Mouse (Mus musculus) brain, embryonic 14.5 days (tissue): ENCODE results near the gene Rac3. TPM values are rescaled to one million over a fixed set of nuclear protein-coding genes. Genes with fewer than 3 reads are reported as not detected.

Experiments
- DNase-seq: peaks from one replicate; pipeline ENCODE4 v3.0.0-alpha.2; 2011; ENCODE audit warnings: low read depth
- CTCF ChIP-seq: fragments of 200-500 bp; IDR thresholded peaks from 2 replicates; pipeline ENCODE4 v1.5.1; 2012; ENCODE audit warnings: inconsistent platforms, mild to moderate bottlenecking, moderate library complexity, borderline replicate concordance; ENCODE audit not compliant: insufficient read depth, insufficient read length; ENCODE audit errors: extremely low read depth
- POLR2A ChIP-seq: fragments of 200-500 bp; IDR thresholded peaks from 2 replicates; pipeline ENCODE4 v1.6.1; 2012; ENCODE audit warnings: mild to moderate bottlenecking, inconsistent platforms, borderline replicate concordance; ENCODE audit not compliant: poor library complexity, insufficient read depth, insufficient read length, severe bottlenecking; ENCODE audit errors: extremely low read depth
- polyA plus RNA-seq: library from polyadenylated mRNA; depleted of rRNA; stranded (reverse); fragments of >200 nt; gene quantifications from 2 replicates; pipeline ENCODE4 v1.2.3, GENCODE M21; 2012; rRNA removed

Gene Rac3
- polyA plus RNA-seq, 1 experiment, result 438 TPM

DNA sequence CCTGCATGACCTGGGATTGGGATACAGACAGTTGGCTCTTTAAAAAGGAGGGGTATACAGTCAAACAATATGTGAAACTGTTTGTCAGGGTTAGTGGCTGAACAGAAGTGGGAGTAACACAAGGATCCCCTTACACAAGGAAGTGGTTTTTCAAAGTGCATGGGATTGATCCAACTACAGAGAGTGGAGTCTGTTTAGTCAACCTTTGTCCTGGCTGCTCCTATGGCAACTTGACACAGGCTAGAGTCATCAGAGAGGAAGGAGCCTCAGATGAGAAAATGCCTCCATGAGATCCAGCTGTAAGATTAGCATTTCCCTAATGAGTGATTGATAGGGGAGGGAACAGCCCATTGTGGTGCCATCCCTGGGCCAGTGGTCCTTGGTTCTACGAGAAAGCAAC is 46.9 kb downstream of the Rac3 start:
- TF ChIP-seq CTCF, result no peak
- TF ChIP-seq POLR2A, result no peak
- DNase-seq, result no peak

- no peak for TF ChIP-seq CTCF
- no peak for DNase-seq
Observed at GRCm38 (mm10) chr11:120772749-120773148, 51.5 kb downstream of the Rac3 start.

Other genes with a start within 250 kb of the Rac3 start
- 96.3 and 107 TPM in 2 replicates for gene Mrpl12, start 236.9 kb upstream of the Rac3 start, polyA plus RNA-seq
- gene Slc25a10, start 229.6 kb upstream of the Rac3 start, polyA plus RNA-seq, result 40.6 and 57.3 TPM in 2 replicates
- 0.32 and 0.36 TPM in 2 replicates for gene Gcgr, start 190.8 kb upstream of the Rac3 start, polyA plus RNA-seq
- 204 and 253 TPM in 2 replicates for gene Mcrip1, start 171.7 kb upstream of the Rac3 start, polyA plus RNA-seq
- gene Ppp1r27, start 170.3 kb upstream of the Rac3 start, polyA plus RNA-seq, result not detected in 2 replicates
- 162 and 206 TPM in 2 replicates for gene P4hb, start 148.2 kb upstream of the Rac3 start, polyA plus RNA-seq
- gene Arhgdia, start 139.8 kb upstream of the Rac3 start, polyA plus RNA-seq, result 540 and 581 TPM in 2 replicates
- 86.8 and 89.7 TPM in 2 replicates for gene Alyref, start 123.1 kb upstream of the Rac3 start, polyA plus RNA-seq
- gene Anapc11, start 123.0 kb upstream of the Rac3 start, polyA plus RNA-seq, result 175 and 222 TPM in 2 replicates
- gene Npb, start 113.0 kb upstream of the Rac3 start, polyA plus RNA-seq, result 0.29 and 0.45 TPM in 2 replicates
- gene Pcyt2, start 103.5 kb upstream of the Rac3 start, polyA plus RNA-seq, result 229 and 307 TPM in 2 replicates
- gene Sirt7, start 96.2 kb upstream of the Rac3 start, polyA plus RNA-seq, result 59.4 and 85.8 TPM in 2 replicates
- gene Mafg, start 87.9 kb upstream of the Rac3 start, polyA plus RNA-seq, result 57.4 and 57.6 TPM in 2 replicates
- gene Pycr1, start 77.7 kb upstream of the Rac3 start, polyA plus RNA-seq, result 19.9 and 26.8 TPM in 2 replicates
- gene Myadml2, start 73.3 kb upstream of the Rac3 start, polyA plus RNA-seq, result 0.35 and 0.51 TPM in 2 replicates
- 1.7 and 2.7 TPM in 2 replicates for gene Notum, start 60.3 kb upstream of the Rac3 start, polyA plus RNA-seq
- 83.0 and 90.3 TPM in 2 replicates for gene Aspscr1, start 48.5 kb upstream of the Rac3 start, polyA plus RNA-seq
- gene Cenpx, start 7.7 kb upstream of the Rac3 start, polyA plus RNA-seq, result 59.7 and 89.6 TPM in 2 replicates
- gene Lrrc45, start 7.5 kb upstream of the Rac3 start, polyA plus RNA-seq, result 97.6 and 128 TPM in 2 replicates
- 8.6 and 11.8 TPM in 2 replicates for gene Dcxr, start 5.8 kb downstream of the Rac3 start, polyA plus RNA-seq
- 0.53 and 0.66 TPM in 2 replicates for gene Cbr2, start 10.6 kb downstream of the Rac3 start, polyA plus RNA-seq
- 0.76 and 1.9 TPM in 2 replicates for gene Hmga1b, start 41.3 kb downstream of the Rac3 start, polyA plus RNA-seq
- 117 and 119 TPM in 2 replicates for gene Rfng, start 62.7 kb downstream of the Rac3 start, polyA plus RNA-seq
- 277 and 337 TPM in 2 replicates for gene Gps1, start 62.8 kb downstream of the Rac3 start, polyA plus RNA-seq
- 38.9 and 43.9 TPM in 2 replicates for gene Dus1l, start 74.9 kb downstream of the Rac3 start, polyA plus RNA-seq
- gene Fasn, start 103.1 kb downstream of the Rac3 start, polyA plus RNA-seq, result 298 and 471 TPM in 2 replicates
- 5.6 and 7.2 TPM in 2 replicates for gene Ccdc57, start 211.4 kb downstream of the Rac3 start, polyA plus RNA-seq
- 9.4 and 10.9 TPM in 2 replicates for gene Slc16a3, start 227.0 kb downstream of the Rac3 start, polyA plus RNA-seq